Mouse (Mus musculus) lung, embryonic 16.5 days (tissue): ENCODE results near the gene Get4. TPM values are rescaled to one million over a fixed set of nuclear protein-coding genes. Genes with fewer than 3 reads are reported as not detected.

Source experiments
- ATAC-seq: fragments of 200-750 bp; cut with Nextera tagmentation; 2 replicates; pipeline ENCODE4 v1.8.0; 2017; ENCODE audit warnings: low read depth, mild to moderate bottlenecking, moderate library complexity
- H3K27ac ChIP-seq: fragments of 300-500 bp; sonication (generic); 2 replicates; pipeline ENCODE4 v1.5.1; 2014; ENCODE audit warnings: mild to moderate bottlenecking, control low read depth, low read length
- H3K27me3 ChIP-seq: fragments of 300-500 bp; sonication (generic); 2 replicates; pipeline ENCODE4 v1.6.1; 2014; ENCODE audit warnings: low read depth, low read length, mixed read lengths; ENCODE audit not compliant: control insufficient read depth, insufficient read depth
- H3K36me3 ChIP-seq: fragments of 300-500 bp; sonication (generic); 2 replicates; pipeline ENCODE4 v1.6.1; 2014; ENCODE audit warnings: low read length; ENCODE audit not compliant: control insufficient read depth, insufficient read depth
- H3K4me1 ChIP-seq: fragments of 300-500 bp; sonication (generic); replicated peaks from 2 replicates; pipeline ENCODE4 v1.6.1; 2014; ENCODE audit warnings: low read length, mixed read lengths; ENCODE audit not compliant: control insufficient read depth, insufficient read depth
- H3K4me2 ChIP-seq: fragments of 300-500 bp; sonication (generic); 2 replicates; pipeline ENCODE4 v1.6.1; 2014; ENCODE audit warnings: low read depth, low read length, control low read depth
- H3K4me3 ChIP-seq: fragments of 300-500 bp; sonication (generic); 2 replicates; pipeline ENCODE4 v1.5.1; 2014; ENCODE audit warnings: mild to moderate bottlenecking, low read length, control low read depth
- H3K9ac ChIP-seq: fragments of 300-500 bp; sonication (generic); 2 replicates; pipeline ENCODE4 v1.6.1; 2014; ENCODE audit warnings: low read length, control low read depth
- H3K9me3 ChIP-seq: fragments of 300-500 bp; sonication (generic); 2 replicates; pipeline ENCODE4 v1.6.1; 2016; ENCODE audit warnings: low read length; ENCODE audit not compliant: control insufficient read depth
- WGBS: fragments of 180-500 bp; shearing (Covaris S2); extraction: QIAGEN DNeasy Blood & Tissue Kit; methylation state at CpG from one replicate; pipeline ENCODE4 v1.1.7; 2014; 5-methylcytosine and 5-hydroxymethylcytosine counted together
- polyA plus RNA-seq: library from polyadenylated mRNA; unstranded; fragments of >200 nt; fragmentation: Nextera tagmentation; extraction: Ambion mirVana; gene quantifications from 2 replicates; pipeline ENCODE4 v1.2.1, GENCODE M21; 2015

The Get4 gene
- polyA plus RNA-seq, 1 experiment from 2014 or later: 174 TPM

GRCm38 (mm10) chr5:139285383-139286067 is 33.4 kb downstream of the Get4 start:
- H3K4me3 ChIP-seq: no peak overlapping the region
- no peak overlapping the region for H3K9ac ChIP-seq
- H3K4me2 ChIP-seq: no peak overlapping the region
- H3K27me3 ChIP-seq: no peaks in the 10 kb centered on the region
- WGBS: 45% methylated on average over 8 of the region's 8 CpGs
- H3K36me3 ChIP-seq: no peaks in the 10 kb centered on the region
- ATAC-seq: no peak
- peak overlapping the region; percentile 57 for H3K27ac ChIP-seq
- H3K9me3 ChIP-seq: no peaks in the 10 kb centered on the region
- peaks cover 24% of the 10 kb centered on the region for H3K4me1 ChIP-seq

- Histone ChIP-seq H3K27ac (peak overlapping the region; percentile 57), H3K27me3 (no peaks in the 10 kb centered on the region), H3K4me1 (peaks cover 24% of the 10 kb centered on the region), H3K36me3 (no peaks in the 10 kb centered on the region), H3K9me3 (no peaks in the 10 kb centered on the region), H3K9ac (no peak overlapping the region; the same call in 1 of the 2 replicates), H3K4me3 (no peak overlapping the region), H3K4me2 (no peak overlapping the region)
- ATAC-seq: peak; percentile 53
- WGBS: 36% methylated on average over 14 of the region's 14 CpGs
These were observed 34.2 kb downstream of the Get4 start for GRCm38 (mm10) chr5:139286142-139286941.

GRCm38 (mm10) chr5:139287099-139287498 is 35.0 kb downstream of the Get4 start:
- Histone ChIP-seq H3K4me1 (peaks cover 20% of the 10 kb centered on the region), H3K9me3 (no peaks in the 10 kb centered on the region), H3K27ac (peak overlapping the region; percentile 57), H3K4me2 (no peak overlapping the region), H3K4me3 (no peak overlapping the region), H3K36me3 (no peaks in the 10 kb centered on the region), H3K27me3 (no peaks in the 10 kb centered on the region), H3K9ac (no peak overlapping the region)
- WGBS: 80% methylated on average over 5 of the region's 5 CpGs
- ATAC-seq: no peak

GRCm38 (mm10) chr5:139287787-139288186 is 35.7 kb downstream of the Get4 start:
- Histone ChIP-seq H3K4me2 (no peak overlapping the region), H3K9me3 (no peaks in the 10 kb centered on the region), H3K36me3 (no peaks in the 10 kb centered on the region), H3K27me3 (no peaks in the 10 kb centered on the region), H3K4me1 (peaks cover 19% of the 10 kb centered on the region), H3K4me3 (no peak overlapping the region), H3K27ac (no peak overlapping the region), H3K9ac (no peak overlapping the region)
- WGBS: 79% methylated on average over 4 of the region's 4 CpGs
- ATAC-seq: no peak

GRCm38 (mm10) chr5:139288591-139288990 is 36.5 kb downstream of the Get4 start:
- 74% methylated on average over 4 of the region's 4 CpGs for WGBS
- H3K27ac ChIP-seq: no peak overlapping the region
- no peaks in the 10 kb centered on the region for H3K27me3 ChIP-seq
- H3K9ac ChIP-seq: no peak overlapping the region
- no peaks in the 10 kb centered on the region for H3K9me3 ChIP-seq
- H3K4me1 ChIP-seq: peaks cover 19% of the 10 kb centered on the region
- no peak overlapping the region for H3K4me2 ChIP-seq
- ATAC-seq: no peak
- H3K36me3 ChIP-seq: no peaks in the 10 kb centered on the region
- no peak overlapping the region for H3K4me3 ChIP-seq

- H3K36me3 ChIP-seq: no peaks in the 10 kb centered on the region
- no peak overlapping the region for H3K4me2 ChIP-seq
- no peaks in the 10 kb centered on the region for H3K9me3 ChIP-seq
- H3K9ac ChIP-seq: no peak overlapping the region
- WGBS: 81% methylated on average over 12 of the region's 12 CpGs
- H3K27ac ChIP-seq: no peak overlapping the region
- peaks cover 15% of the 10 kb centered on the region for H3K4me1 ChIP-seq
- ATAC-seq: no peak
- no peaks in the 10 kb centered on the region for H3K27me3 ChIP-seq
- no peak overlapping the region for H3K4me3 ChIP-seq
These were observed 38.5 kb downstream of the Get4 start for GRCm38 (mm10) chr5:139290467-139291259.

- peak; percentile 12; the same call in 1 of the 2 replicates for ATAC-seq
These were observed 39.9 kb downstream of the Get4 start for GRCm38 (mm10) chr5:139291811-139292560.

GRCm38 (mm10) chr5:139294089-139294488 is 42.0 kb downstream of the Get4 start:
- Histone ChIP-seq H3K27me3 (no peaks in the 10 kb centered on the region), H3K4me2 (no peak overlapping the region), H3K27ac (no peak overlapping the region), H3K9me3 (no peaks in the 10 kb centered on the region), H3K4me3 (no peak overlapping the region), H3K9ac (no peak overlapping the region), H3K36me3 (no peaks in the 10 kb centered on the region), H3K4me1 (no peaks in the 10 kb centered on the region)
- WGBS: 75% methylated on average over 2 of the region's 2 CpGs
- ATAC-seq: no peak

More at GRCm38 (mm10) chr5:139291811-139292560, 39.9 kb downstream of the Get4 start:
- no peak overlapping the region for H3K9ac ChIP-seq
- H3K27ac ChIP-seq: no peak overlapping the region
- H3K9me3 ChIP-seq: no peaks in the 10 kb centered on the region
- 58% methylated on average over 6 of the region's 6 CpGs for WGBS
- no peak overlapping the region for H3K4me2 ChIP-seq
- peaks cover 3% of the 10 kb centered on the region; the same call in 1 of the 2 replicates for H3K4me1 ChIP-seq
- no peak overlapping the region for H3K4me3 ChIP-seq
- no peaks in the 10 kb centered on the region for H3K27me3 ChIP-seq
- no peaks in the 10 kb centered on the region for H3K36me3 ChIP-seq
